Mouse (Mus musculus): ENCODE results near the gene Tbc1d2b. TPM values are rescaled to one million over a fixed set of nuclear protein-coding genes. Genes with fewer than 3 reads are reported as not detected.

Gene Tbc1d2b
- total and polyA plus RNA-seq, 2 experiments: 14.1 to 16.9 TPM

DNA sequence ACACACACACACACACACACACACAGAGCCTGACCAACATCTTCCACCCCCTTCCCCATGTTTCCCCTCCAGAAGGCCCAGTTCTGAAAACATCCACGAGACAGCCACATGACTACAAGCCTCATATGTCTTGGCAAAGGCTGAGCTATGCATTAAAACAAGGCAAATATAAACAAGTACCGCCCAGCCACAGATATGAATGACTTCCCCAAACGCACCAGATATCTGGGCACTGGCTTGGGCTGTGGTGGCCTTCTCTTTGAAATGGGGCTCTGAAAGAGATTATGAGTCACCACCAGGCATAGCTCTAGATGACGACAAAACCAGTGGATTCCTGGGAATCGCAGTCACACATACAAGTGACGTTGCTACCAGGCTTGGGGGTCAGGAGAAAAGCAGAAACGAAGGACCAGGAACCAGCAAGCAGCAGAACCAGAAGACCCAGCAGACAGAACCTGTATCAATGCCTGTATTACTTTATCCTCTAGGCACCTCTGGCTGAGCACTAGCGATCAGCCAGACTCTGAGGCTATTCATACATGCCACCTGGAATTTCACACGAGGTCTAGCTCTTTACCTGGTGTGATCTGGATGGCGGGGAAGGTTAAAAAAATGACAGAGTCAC is 35.2 kb downstream of the Tbc1d2b start:
- no peaks in the 10 kb centered on the region for H3K27me3 ChIP-seq (ENCODE audit: control insufficient read depth, insufficient read depth, low read length)
- no peak overlapping the region for H3K4me3 ChIP-seq (ENCODE audit: insufficient read depth, low read depth, low read length)
- WGBS: 85% methylated on average over 10 of the region's 10 CpGs
- no peak overlapping the region for H3K27ac ChIP-seq (replicated peaks; ENCODE audit: insufficient read depth, low read depth, low read length)
- peaks cover 32% of the 10 kb centered on the region; the same call in 1 of the 2 replicates for H3K79me2 ChIP-seq (ENCODE audit: control insufficient read depth, insufficient read depth, low read length)
- peaks cover 20% of the 10 kb centered on the region; the same call in 1 of the 2 replicates for H3K36me3 ChIP-seq (ENCODE audit: control insufficient read depth, insufficient read depth, low read length)
- peaks cover 7% of the 10 kb centered on the region for H3K4me1 ChIP-seq (ENCODE audit: control insufficient read depth, insufficient read depth, low read length)
- DNase-seq (ENCODE audit: extremely low read depth, low read depth, low spot score): no peak
- no peak overlapping the region for H3K9ac ChIP-seq (ENCODE audit: low read depth, low read length)
- TF ChIP-seq CTCF (IDR thresholded peaks at IDR 0.05; ENCODE audit: low read depth, low read length) (no peak), POLR2A (IDR thresholded peaks at IDR 0.05; ENCODE audit: extremely low read depth, insufficient read depth, low read length) (no peak)

DNA sequence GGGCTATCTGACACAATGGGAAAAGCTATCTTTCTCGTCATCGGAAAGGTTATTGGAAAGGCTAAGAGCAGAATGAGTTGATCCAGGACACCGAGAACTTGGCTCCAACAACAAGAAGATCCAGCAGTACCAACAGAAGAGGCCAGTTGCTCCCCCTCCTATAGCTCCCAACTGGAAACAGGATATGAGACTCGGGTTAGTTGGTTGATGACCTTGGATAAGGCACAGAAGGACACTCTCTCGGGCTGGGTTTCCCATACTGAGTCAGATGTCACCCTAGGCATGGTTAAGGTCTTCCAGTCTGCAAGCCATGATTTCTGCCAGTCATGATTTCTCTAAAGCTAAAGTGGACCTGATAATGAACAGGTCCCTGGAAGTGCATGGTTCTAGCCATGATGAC is 35.8 kb downstream of the Tbc1d2b start:
- no peak overlapping the region for H3K4me3 ChIP-seq (ENCODE audit: insufficient read depth, low read depth, low read length)
- no peaks in the 10 kb centered on the region for H3K27me3 ChIP-seq (ENCODE audit: control insufficient read depth, insufficient read depth, low read length)
- no peak for DNase-seq (ENCODE audit: extremely low read depth, low read depth, low spot score)
- no peak overlapping the region for H3K9ac ChIP-seq (ENCODE audit: low read depth, low read length)
- 73% methylated on average over 5 of the region's 5 CpGs for WGBS
- no peak overlapping the region for H3K27ac ChIP-seq (replicated peaks; ENCODE audit: insufficient read depth, low read depth, low read length)
- H3K79me2 ChIP-seq (ENCODE audit: control insufficient read depth, insufficient read depth, low read length): peaks cover 32% of the 10 kb centered on the region; the same call in 1 of the 2 replicates
- peaks cover 7% of the 10 kb centered on the region for H3K4me1 ChIP-seq (ENCODE audit: control insufficient read depth, insufficient read depth, low read length)
- TF ChIP-seq CTCF (IDR thresholded peaks at IDR 0.05; ENCODE audit: low read depth, low read length) (no peak), POLR2A (IDR thresholded peaks at IDR 0.05; ENCODE audit: extremely low read depth, insufficient read depth, low read length) (no peak)
- H3K36me3 ChIP-seq (ENCODE audit: control insufficient read depth, insufficient read depth, low read length): peaks cover 17% of the 10 kb centered on the region; the same call in 1 of the 2 replicates

DNA sequence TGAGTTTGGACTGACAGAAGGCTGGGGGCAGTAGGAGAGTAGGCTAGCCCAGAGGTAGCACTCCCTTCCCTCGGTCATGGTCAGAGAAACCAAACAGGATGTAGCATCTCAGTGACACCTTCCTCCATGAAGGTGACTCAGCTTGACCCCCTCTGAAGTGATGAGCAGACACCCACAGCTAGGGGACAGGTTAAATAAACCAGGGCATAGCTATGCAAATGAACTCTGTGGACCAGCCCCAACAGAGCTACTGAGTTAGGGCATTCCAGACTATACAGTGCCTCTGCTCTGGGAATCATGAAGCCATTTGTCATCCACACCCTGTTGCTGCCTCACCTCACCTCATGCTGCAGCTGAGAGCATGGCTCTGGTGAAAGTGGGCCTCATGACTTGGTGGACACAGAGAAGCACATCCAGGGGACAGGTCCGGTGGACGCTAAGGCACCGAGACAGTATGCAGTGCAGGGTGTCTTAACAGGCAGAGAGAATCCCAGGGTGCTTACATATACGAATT is 36.6 kb downstream of the Tbc1d2b start:
- WGBS: 95% methylated on average over 5 of the region's 5 CpGs
- TF ChIP-seq POLR2A (IDR thresholded peaks at IDR 0.05; ENCODE audit: extremely low read depth, insufficient read depth, low read length) (no peak), CTCF (IDR thresholded peaks at IDR 0.05; ENCODE audit: low read depth, low read length) (no peak)
- H3K9ac ChIP-seq (ENCODE audit: low read depth, low read length): no peak overlapping the region
- H3K79me2 ChIP-seq (ENCODE audit: control insufficient read depth, insufficient read depth, low read length): peaks cover 30% of the 10 kb centered on the region; the same call in 1 of the 2 replicates
- H3K27ac ChIP-seq (replicated peaks; ENCODE audit: insufficient read depth, low read depth, low read length): no peak overlapping the region
- H3K4me3 ChIP-seq (ENCODE audit: insufficient read depth, low read depth, low read length): no peak overlapping the region
- no peak for DNase-seq (ENCODE audit: extremely low read depth, low read depth, low spot score)
- peaks cover 7% of the 10 kb centered on the region for H3K4me1 ChIP-seq (ENCODE audit: control insufficient read depth, insufficient read depth, low read length)
- no peaks in the 10 kb centered on the region for H3K27me3 ChIP-seq (ENCODE audit: control insufficient read depth, insufficient read depth, low read length)
- peaks cover 10% of the 10 kb centered on the region; the same call in 1 of the 2 replicates for H3K36me3 ChIP-seq (ENCODE audit: control insufficient read depth, insufficient read depth, low read length)

DNA sequence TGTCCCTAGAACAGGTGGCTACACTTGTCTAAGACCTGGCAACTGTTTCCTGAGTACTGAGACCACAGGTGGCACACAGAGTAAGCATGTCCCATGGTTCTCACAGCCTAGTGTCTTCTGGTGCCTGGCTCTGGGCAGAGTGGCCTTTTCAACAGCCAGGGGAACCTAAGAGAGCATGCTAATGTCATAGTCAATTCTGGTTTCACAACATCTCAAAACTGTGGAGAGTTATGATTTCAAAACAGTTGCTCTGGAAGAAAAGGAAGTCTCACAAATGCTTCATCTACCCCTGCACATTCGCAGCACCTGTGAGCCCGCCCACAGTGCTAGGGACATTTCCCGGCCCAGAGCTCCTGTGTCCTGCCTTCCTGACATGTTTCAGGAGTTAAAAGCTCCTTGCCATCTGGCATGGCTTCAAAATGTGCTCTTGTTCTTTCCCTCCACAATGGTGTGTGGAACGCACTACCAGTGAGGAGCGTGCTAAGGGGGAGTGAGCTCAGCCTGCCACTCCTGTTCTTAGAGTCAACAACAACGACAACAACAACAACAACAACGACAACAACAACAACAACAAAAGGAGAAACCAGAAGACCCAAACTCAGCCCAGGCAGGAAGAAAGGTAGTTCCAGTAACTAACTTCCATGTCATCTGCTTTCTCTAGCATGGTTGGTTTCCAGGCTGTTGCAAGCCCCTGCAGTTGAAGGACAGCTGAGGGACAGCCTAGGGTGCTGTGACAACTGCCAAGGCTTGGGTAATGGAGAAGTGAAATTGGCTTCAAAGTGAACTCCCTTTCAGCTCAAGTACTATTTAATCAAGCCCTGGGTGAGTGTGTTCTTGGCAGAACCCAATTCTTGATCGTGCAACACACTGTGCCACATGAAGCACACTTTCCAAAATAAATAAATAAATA is 37.6 kb downstream of the Tbc1d2b start:
- H3K4me3 ChIP-seq (ENCODE audit: insufficient read depth, low read depth, low read length): no peak overlapping the region
- 64% methylated on average over 8 of the region's 8 CpGs for WGBS
- TF ChIP-seq POLR2A (IDR thresholded peaks at IDR 0.05; ENCODE audit: extremely low read depth, insufficient read depth, low read length) (no peak), CTCF (IDR thresholded peaks at IDR 0.05; ENCODE audit: low read depth, low read length) (no peak)
- no peak overlapping the region for H3K9ac ChIP-seq (ENCODE audit: low read depth, low read length)
- H3K36me3 ChIP-seq (ENCODE audit: control insufficient read depth, insufficient read depth, low read length): peaks cover 13% of the 10 kb centered on the region; the same call in 1 of the 2 replicates
- peaks cover 27% of the 10 kb centered on the region; the same call in 1 of the 2 replicates for H3K79me2 ChIP-seq (ENCODE audit: control insufficient read depth, insufficient read depth, low read length)
- no peaks in the 10 kb centered on the region for H3K27me3 ChIP-seq (ENCODE audit: control insufficient read depth, insufficient read depth, low read length)
- H3K27ac ChIP-seq (replicated peaks; ENCODE audit: insufficient read depth, low read depth, low read length): no peak overlapping the region; the same call in 1 of the 2 replicates
- H3K4me1 ChIP-seq (ENCODE audit: control insufficient read depth, insufficient read depth, low read length): peaks cover 7% of the 10 kb centered on the region
- DNase-seq (ENCODE audit: extremely low read depth, low read depth, low spot score): peak; percentile 72

DNA sequence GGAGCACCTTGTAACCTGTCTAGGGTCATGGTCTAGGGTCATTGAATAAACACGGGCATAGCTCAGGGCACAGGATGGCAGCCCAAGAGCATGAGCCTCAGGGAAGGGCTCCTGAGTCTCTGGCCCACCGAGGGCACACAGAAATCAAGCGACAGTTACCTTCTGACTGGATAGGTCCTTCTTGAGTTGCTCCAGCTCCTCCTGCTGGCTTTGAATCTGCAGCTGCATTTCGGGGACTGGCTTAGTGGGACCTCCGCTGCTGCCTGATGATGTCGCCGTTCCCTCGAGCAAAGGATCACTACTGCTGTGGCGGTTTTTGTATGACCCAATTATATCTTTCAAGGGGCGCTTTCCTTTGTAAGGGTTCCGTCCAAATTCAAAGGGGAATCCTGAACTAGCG is 43.4 kb downstream of the Tbc1d2b start:
- Histone ChIP-seq H3K4me1 (ENCODE audit: control insufficient read depth, insufficient read depth, low read length) (no peaks in the 10 kb centered on the region), H3K27me3 (ENCODE audit: control insufficient read depth, insufficient read depth, low read length) (no peaks in the 10 kb centered on the region), H3K36me3 (ENCODE audit: control insufficient read depth, insufficient read depth, low read length) (peaks cover 39% of the 10 kb centered on the region), H3K27ac (replicated peaks; ENCODE audit: insufficient read depth, low read depth, low read length) (peak overlapping the region; percentile 52), H3K9ac (ENCODE audit: low read depth, low read length) (no peak overlapping the region), H3K79me2 (ENCODE audit: control insufficient read depth, insufficient read depth, low read length) (peaks cover 11% of the 10 kb centered on the region; the same call in 1 of the 2 replicates), H3K4me3 (ENCODE audit: insufficient read depth, low read depth, low read length) (no peak overlapping the region)
- WGBS: 74% methylated on average over 12 of the region's 12 CpGs
- TF ChIP-seq POLR2A (IDR thresholded peaks at IDR 0.05; ENCODE audit: extremely low read depth, insufficient read depth, low read length) (no peak), CTCF (IDR thresholded peaks at IDR 0.05; ENCODE audit: low read depth, low read length) (peak; percentile 56)
- no peak for DNase-seq (ENCODE audit: extremely low read depth, low read depth, low spot score)

Data from liver, adult 2 months (tissue).